Mouse (Mus musculus): ENCODE measurements around the gene Hif3a. TPM values are rescaled to one million over a fixed set of nuclear protein-coding genes. Genes with fewer than 3 reads are reported as not detected.
A peak's percentile ranks its signal among the peaks of the same experiment; 100 is the strongest.

Hif3a gene
- total and polyA plus RNA-seq, 3 experiments = 0.05 to 0.49 (median 0.08) TPM

- Histone ChIP-seq H3K9me3 (replicated peaks; ENCODE audit: low read length) (no peaks in the 10 kb centered on the region), H3K27me3 (replicated peaks) (no peaks in the 10 kb centered on the region), H3K4me1 (ENCODE audit: control insufficient read depth in 1 of 2, insufficient read depth in 2 of 2) (peaks cover 2 to 20% of the 10 kb centered on the region in 2 experiments), H3K4me2 (ENCODE audit: insufficient read depth, low read depth, poor library complexity, severe bottlenecking) (no peak overlapping the region), H3K36me3 (replicated peaks in 1 of 2; ENCODE audit: control insufficient read depth in 1 of 2, insufficient read depth in 1 of 2, low read length in 1 of 2) (no peaks in the 10 kb centered on the region), H3K27ac (ENCODE audit: insufficient read depth, low read depth) (no peak overlapping the region), H3K4me3 (replicated peaks in 1 of 3; ENCODE audit: low read depth in 2 of 3, low read length in 2 of 3, poor library complexity in 1 of 3) (no peak overlapping the region), H3K9ac (ENCODE audit: insufficient read depth, low read depth) (no peak overlapping the region), H3K79me2 (replicated peaks; ENCODE audit: control insufficient read depth, extremely low read depth, insufficient read depth, poor library complexity, severe bottlenecking) (no peaks in the 10 kb centered on the region)
- in situ Hi-C loops (cut with MboI; ENCODE audit: low pct_ligation_motif_present, low pct_unique_long_range_greater_than_20kb, low sequenced_read_pairs) = loop anchor here (5.0 kb wide), 2 partner anchors 64 to 114 kb away; no protein-coding TSS in a partner anchor
- peak; percentile 69 for DNase-seq (ENCODE audit: extremely low read depth)
- TF ChIP-seq RCOR1 (conservative IDR thresholded peaks at IDR 0.05; ENCODE audit: low read depth, low read length) (no peak), USF2 (conservative IDR thresholded peaks at IDR 0.05; ENCODE audit: low read depth, low read length) (no peak), BHLHE40 (IDR thresholded peaks at IDR 0.05; ENCODE audit: low read depth, low read length) (no peak), RAD21 (IDR thresholded peaks at IDR 0.05; ENCODE audit: low read depth, low read length) (peak; percentile 95), KAT2A (IDR thresholded peaks at IDR 0.05; ENCODE audit: insufficient replicate concordance, low read length) (no peak), ZNF384 (IDR thresholded peaks at IDR 0.05; ENCODE audit: low read depth, low read length) (no peak), SMC3 (IDR thresholded peaks at IDR 0.05; ENCODE audit: low read depth, low read length) (peak; percentile 88), MAFK (IDR thresholded peaks at IDR 0.05; ENCODE audit: insufficient replicate concordance, low read length) (no peak), GABPA (IDR thresholded peaks at IDR 0.05; ENCODE audit: insufficient replicate concordance, low read depth, low read length) (no peak), E2F4 (IDR thresholded peaks at IDR 0.05; ENCODE audit: insufficient replicate concordance, low read depth, low read length) (no peak), POLR2A (IDR thresholded peaks at IDR 0.05; ENCODE audit: low read depth, low read length) (no peak), MXI1 (IDR thresholded peaks at IDR 0.05; ENCODE audit: low read depth, low read length) (no peak), SIN3A (IDR thresholded peaks at IDR 0.05; ENCODE audit: low read length) (no peak), ZC3H11A (IDR thresholded peaks at IDR 0.05; ENCODE audit: low read depth, low read length) (peak; percentile 40), MAX (IDR thresholded peaks at IDR 0.05; ENCODE audit: low read length) (no peak), TBP (conservative IDR thresholded peaks at IDR 0.05; ENCODE audit: low read depth, low read length) (no peak), ZMIZ1 (IDR thresholded peaks at IDR 0.05; ENCODE audit: low read depth, low read length) (no peak), USF1 (IDR thresholded peaks at IDR 0.05; ENCODE audit: low read depth, low read length) (no peak), CTCF (conservative IDR thresholded peaks at IDR 0.05 in 1 of 2, IDR thresholded peaks at IDR 0.05 in 1 of 2; ENCODE audit: low read depth in 2 of 2, low read length in 2 of 2) (peak; percentile 90 to 93), TCF12 (IDR thresholded peaks at IDR 0.05; ENCODE audit: low read depth, low read length) (no peak), IRF4 (IDR thresholded peaks at IDR 0.05; ENCODE audit: low read depth, low read length) (no peak), MAZ (IDR thresholded peaks at IDR 0.05; ENCODE audit: low read depth, low read length) (no peak), MEF2A (IDR thresholded peaks at IDR 0.05; ENCODE audit: borderline replicate concordance, low read depth, low read length) (no peak)
- dilution Hi-C loops (cut with MboI; ENCODE audit: extremely low pct_ligation_motif_present, extremely low pct_unique_long_range_greater_than_20kb, low sequenced_read_pairs) = no loop called here
Measured at GRCm38 (mm10) chr7:17066412-17066811, 4.2 kb upstream of the Hif3a start.

Measured in CH12.LX (cell line).